Mouse (Mus musculus) adrenal gland, postnatal 4 days (tissue): ENCODE measurements around the gene Clstn2. TPM values are rescaled to one million over a fixed set of nuclear protein-coding genes. Genes with fewer than 3 reads are reported as not detected.

Experiments
- DNase-seq, 2 experiments: peaks; one replicate each; pipeline ENCODE4 v3.0.0; 2021 to 2022; ENCODE audit warnings: low spot score in 2 of 2, mixed read lengths in 2 of 2
- total RNA-seq, 2 experiments: library from RNA; stranded (reverse); gene quantifications; 2 replicates each; pipeline ENCODE4 v1.2.3; 2021

The Clstn2 gene
- total RNA-seq, 2 experiments from 2014 or later, result 4.3 to 4.6 TPM

GRCm38 (mm10) chr9:97686826-97687425 is 346.1 kb downstream of the Clstn2 start:
- no peak for DNase-seq

GRCm38 (mm10) chr9:97685664-97686063 is 347.3 kb downstream of the Clstn2 start:
- DNase-seq, result no peak

- DNase-seq, result no peak
Observed at GRCm38 (mm10) chr9:97679878-97680277, 353.1 kb downstream of the Clstn2 start.

GRCm38 (mm10) chr9:97679106-97679505 is 353.9 kb downstream of the Clstn2 start:
- DNase-seq, result no peak

- DNase-seq, result no peak
Observed at GRCm38 (mm10) chr9:97677075-97677474, 355.9 kb downstream of the Clstn2 start.

- DNase-seq, result no peak
Observed at GRCm38 (mm10) chr9:97672681-97673080, 360.3 kb downstream of the Clstn2 start.

GRCm38 (mm10) chr9:97672224-97672623 is 360.8 kb downstream of the Clstn2 start:
- DNase-seq, result no peak

GRCm38 (mm10) chr9:97670666-97671065 is 362.3 kb downstream of the Clstn2 start:
- no peak for DNase-seq

GRCm38 (mm10) chr9:97660989-97661388 is 372.0 kb downstream of the Clstn2 start:
- no peak for DNase-seq

- DNase-seq, result no peak
Observed at GRCm38 (mm10) chr9:97658736-97659135, 374.2 kb downstream of the Clstn2 start.

- no peak for DNase-seq
Observed at GRCm38 (mm10) chr9:97648409-97648808, 384.6 kb downstream of the Clstn2 start.

GRCm38 (mm10) chr9:97645746-97646145 is 387.2 kb downstream of the Clstn2 start:
- DNase-seq, result no peak

- DNase-seq, result no peak
Observed at GRCm38 (mm10) chr9:97642396-97642795, 390.6 kb downstream of the Clstn2 start.

GRCm38 (mm10) chr9:97639967-97640549 is 392.9 kb downstream of the Clstn2 start:
- DNase-seq, result no peak

- DNase-seq, result no peak
Observed at GRCm38 (mm10) chr9:97638683-97639354, 394.2 kb downstream of the Clstn2 start.

- no peak for DNase-seq
Observed at GRCm38 (mm10) chr9:97635351-97635750, 397.6 kb downstream of the Clstn2 start.

- DNase-seq, result no peak
Observed at GRCm38 (mm10) chr9:97634831-97635230, 398.1 kb downstream of the Clstn2 start.

GRCm38 (mm10) chr9:97629180-97629579 is 403.8 kb downstream of the Clstn2 start:
- DNase-seq, result no peak

GRCm38 (mm10) chr9:97628361-97628908 is 404.5 kb downstream of the Clstn2 start:
- DNase-seq, result no peak

- DNase-seq, result no peak
Observed at GRCm38 (mm10) chr9:97627916-97628315, 405.1 kb downstream of the Clstn2 start.

GRCm38 (mm10) chr9:97610566-97610965 is 422.4 kb downstream of the Clstn2 start:
- DNase-seq, result no peak

GRCm38 (mm10) chr9:97603729-97604128 is 429.3 kb downstream of the Clstn2 start:
- no peak for DNase-seq
